Mouse (Mus musculus): Measurements from ENCODE around the gene Slc12a3.

DNA sequence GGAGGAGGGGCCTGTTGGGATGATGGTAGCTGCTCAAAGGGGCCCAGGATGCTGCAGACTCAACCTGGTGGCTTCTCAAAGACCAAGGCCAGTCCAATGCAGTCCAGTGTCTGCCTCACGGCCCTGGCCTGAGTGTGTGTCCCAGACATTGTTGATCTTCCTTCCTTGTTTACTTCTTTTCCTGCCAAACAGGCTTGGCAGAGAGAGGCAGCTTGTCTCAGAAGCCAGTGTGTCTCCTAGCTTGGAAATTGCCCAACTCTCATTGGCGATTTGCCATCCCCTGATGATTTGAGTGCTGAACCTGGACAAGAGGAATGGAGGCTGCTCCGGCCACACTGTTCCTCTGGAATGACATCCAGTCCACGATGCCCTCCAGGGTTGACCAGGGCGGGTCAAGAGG lies 29.5 kb downstream of the Slc12a3 start:
- TF ChIP-seq CTCF (IDR thresholded peaks at IDR 0.05; ENCODE audit: extremely low read depth, insufficient read depth, insufficient read length, insufficient replicate concordance) (no peak), POLR2A (IDR thresholded peaks at IDR 0.05; ENCODE audit: low read depth, low read length) (no peak)

Measured in spleen, adult 2 months (tissue).